Mouse (Mus musculus): ENCODE results near the gene Pak2. TPM values are rescaled to one million over a fixed set of nuclear protein-coding genes. Genes with fewer than 3 reads are reported as not detected.

Pak2 gene
- total RNA-seq, 4 experiments from 2014 or later, result 29.4 to 32.2 (median 30.6) TPM

DNA sequence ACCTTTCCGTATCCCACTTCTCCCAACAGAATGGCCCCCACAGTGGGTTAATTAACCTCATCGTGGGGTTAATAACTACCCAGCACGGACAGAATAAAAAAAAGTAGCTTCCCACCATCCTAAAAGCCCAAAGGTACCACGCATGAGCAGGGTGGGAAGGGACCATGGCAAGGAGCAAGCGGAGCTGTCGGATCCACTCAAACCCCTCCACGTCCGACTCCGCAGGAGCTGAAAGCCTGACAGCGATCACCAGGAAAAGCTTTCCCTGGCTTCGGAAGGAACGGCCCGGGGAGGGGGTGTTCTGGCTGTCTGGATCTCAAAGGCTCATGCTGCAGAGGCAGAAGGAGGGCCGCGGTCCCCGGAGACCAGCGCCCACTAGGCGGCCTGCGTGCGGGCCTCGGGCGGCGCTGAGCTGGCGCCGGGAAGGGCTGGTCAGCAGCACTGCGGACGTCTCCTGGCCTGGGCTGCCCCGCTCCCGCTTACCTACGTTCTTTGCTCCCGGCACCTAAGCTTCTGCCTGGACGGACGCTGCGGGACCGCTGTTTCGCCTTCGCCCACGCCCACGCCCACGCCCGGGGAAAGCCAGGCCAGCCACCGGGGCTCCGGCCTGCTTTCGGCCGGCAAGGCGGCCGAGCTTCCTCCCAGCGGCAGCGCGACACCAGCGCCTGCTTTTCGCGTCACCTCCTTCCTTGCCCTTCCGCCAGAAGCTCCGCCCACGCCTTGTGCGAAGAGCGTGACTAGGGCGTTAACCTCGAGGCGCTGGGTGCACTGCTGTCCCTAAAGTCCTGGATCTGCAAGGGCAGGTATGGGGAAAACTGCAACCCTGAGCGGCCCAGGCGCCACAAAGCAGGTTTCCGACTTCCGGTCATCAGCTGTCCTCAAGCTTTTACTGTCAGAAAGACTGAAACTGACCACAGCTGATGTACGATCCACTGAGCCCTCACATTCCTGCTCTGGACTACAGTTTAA, 76.3 kb downstream of the Pak2 start, which contains the start of gene Senp5:
Senp5 (minus strand) TSS at position 779 of the 969 bp plus-strand sequence.
- peak; percentile 83 to 84 for DNase-seq (ENCODE audit: low spot score in 2 of 2)

DNA sequence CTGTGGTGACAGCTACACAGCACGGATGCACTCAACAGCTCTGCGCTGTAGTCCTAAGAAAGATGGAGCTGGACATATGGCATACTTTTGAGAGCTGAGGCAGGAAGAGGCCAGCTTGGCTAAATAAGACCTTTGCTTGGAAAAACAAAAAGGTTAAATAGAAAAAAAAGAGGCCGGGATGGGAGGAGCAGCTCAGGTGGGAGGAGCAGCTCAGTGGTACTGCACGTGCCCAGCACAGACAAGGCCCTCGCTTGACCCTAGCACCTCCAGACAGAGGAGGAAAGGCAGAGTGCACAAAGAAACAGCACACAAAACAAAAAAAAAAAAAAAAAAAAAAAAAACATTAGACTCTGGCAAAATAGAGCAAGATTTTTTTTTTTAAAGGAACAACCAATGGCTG, 82.8 kb downstream of the Pak2 start:
- DNase-seq (ENCODE audit: low spot score in 2 of 2), result no peak

- no peak for DNase-seq (ENCODE audit: low spot score in 2 of 2)
Measured at GRCm38 (mm10) chr16:31993946-31994345, 85.2 kb downstream of the Pak2 start.

GRCm38 (mm10) chr16:31993195-31993594, 85.9 kb downstream of the Pak2 start:
- no peak for DNase-seq (ENCODE audit: low spot score in 2 of 2)

DNA sequence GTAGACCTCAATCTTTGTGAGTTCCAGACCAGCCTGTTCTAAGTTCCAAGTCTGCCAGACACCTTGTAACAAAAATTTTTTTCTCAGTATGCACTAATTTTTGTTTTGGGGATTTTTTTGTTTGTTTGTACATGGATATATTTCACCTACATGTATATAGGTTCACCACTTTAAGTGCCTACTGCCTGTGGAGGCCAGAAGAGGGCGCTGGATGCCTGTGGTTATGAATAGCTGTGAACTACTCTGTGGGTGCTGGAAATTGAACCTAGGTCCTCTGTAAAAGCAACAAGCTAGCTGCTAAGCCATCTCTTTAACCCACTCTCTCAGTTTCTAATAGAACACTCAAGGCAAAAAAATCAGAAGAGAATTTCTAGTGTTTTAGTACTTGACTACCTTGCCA, 87.1 kb downstream of the Pak2 start:
- no peak for DNase-seq (ENCODE audit: low spot score in 2 of 2)

- DNase-seq (ENCODE audit: low spot score in 2 of 2), result no peak
Measured at GRCm38 (mm10) chr16:31980946-31981345, 98.2 kb downstream of the Pak2 start.

DNA sequence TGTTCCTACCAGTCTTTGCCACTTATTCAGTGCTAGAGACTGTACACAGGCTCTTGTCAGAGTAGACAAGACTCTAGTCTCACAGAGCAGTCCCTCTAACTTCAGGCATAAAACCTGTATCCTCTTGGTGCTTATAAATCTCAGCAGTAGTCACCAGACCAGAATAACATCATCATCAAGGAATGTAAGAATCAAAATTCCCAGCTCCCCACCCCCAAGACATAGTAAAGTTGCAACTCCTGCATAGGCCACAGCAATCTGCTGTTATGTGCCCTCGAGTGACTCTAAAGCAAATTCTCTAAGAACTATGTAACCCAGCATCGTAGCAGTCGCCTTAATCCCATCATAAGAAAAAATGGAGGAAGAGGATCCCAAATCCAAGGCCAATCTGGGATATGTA, 99.6 kb downstream of the Pak2 start:
- DNase-seq (ENCODE audit: low spot score in 2 of 2), result no peak

DNA sequence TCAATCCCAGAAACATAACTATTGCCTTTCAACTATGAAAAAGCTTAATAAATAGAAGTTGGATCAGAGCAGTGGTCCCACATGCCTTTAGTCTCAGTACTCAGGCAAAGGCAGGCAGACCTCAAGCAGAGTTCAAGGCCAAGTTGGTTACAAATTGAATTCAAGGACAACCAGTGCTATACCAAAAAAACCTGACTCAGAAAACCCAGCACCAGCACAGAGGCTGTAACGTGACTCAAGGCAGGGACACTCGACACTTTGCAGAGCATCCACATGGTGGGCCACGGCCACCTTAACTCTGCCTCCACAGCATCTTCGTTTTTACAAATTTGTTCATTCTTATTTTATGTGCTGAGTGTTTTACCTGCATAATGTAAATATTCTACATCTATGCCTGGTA, 103.9 kb downstream of the Pak2 start:
- no peak for DNase-seq (ENCODE audit: low spot score in 2 of 2)

Small RNAs within 50 kb of the gene (microRNA-seq; reads per million reads assigned to microRNA genes)
- gene Gm26269, result 0 reads per million in 2 experiments

Other genes with a start within 250 kb of the Pak2 start
- gene Meltf, start 200.5 kb downstream of the Pak2 start, total RNA-seq (2022), result under 1 TPM in 3 of 4 experiments, not detected in 1; 0.24 to 0.61 (median 0.45) TPM
- gene Pigz, start 145.5 kb downstream of the Pak2 start, total RNA-seq (2022), result 10 to 100 TPM; 17.5 to 25.7 (median 21.0) TPM
- 10 to 100 TPM; 33.1 to 40.9 (median 36.7) TPM for gene 0610012G03Rik, start 130.8 kb downstream of the Pak2 start, total RNA-seq (2022)
- 10 to 100 TPM; 45.7 to 50.2 (median 48.6) TPM for gene Ncbp2, start 130.8 kb downstream of the Pak2 start, total RNA-seq (2022)
- 10 to 100 TPM; 41.5 to 46.4 (median 44.5) TPM for gene Senp5, start 76.1 kb downstream of the Pak2 start, total RNA-seq (2022)
- 10 to 100 TPM; 23.2 to 36.1 (median 27.7) TPM for gene Pigx, start 20.4 kb upstream of the Pak2 start, total RNA-seq (2022)
- gene Cep19, start 20.5 kb upstream of the Pak2 start, total RNA-seq (2022), result 10 to 100 TPM; 54.7 to 66.3 (median 61.6) TPM
- 10 to 100 TPM in 3 of 4 experiments, 1 to 10 TPM in 1; 9.6 to 16.2 (median 11.9) TPM for gene Nrros, start 86.3 kb upstream of the Pak2 start, total RNA-seq (2022)
- not detected for gene Bex6, start 100.5 kb upstream of the Pak2 start, total RNA-seq (2022)
- 10 to 100 TPM; 35.9 to 46.6 (median 40.6) TPM for gene Fbxo45, start 167.8 kb upstream of the Pak2 start, total RNA-seq (2022)
- 10 to 100 TPM; 12.2 to 14.1 (median 12.8) TPM for gene Wdr53, start 167.9 kb upstream of the Pak2 start, total RNA-seq (2022)
- gene Smco1, start 192.1 kb upstream of the Pak2 start, total RNA-seq (2022), result under 1 TPM in 2 of 4 experiments, not detected in 2; 0.32 to 0.37 TPM
- 10 to 100 TPM; 23.0 to 28.1 (median 27.3) TPM for gene Rnf168, start 198.1 kb upstream of the Pak2 start, total RNA-seq (2022)